Mouse (Mus musculus) heart, postnatal 25 days (tissue): ENCODE data around the gene Tsc22d3. TPM values are rescaled to one million over a fixed set of nuclear protein-coding genes. Genes with fewer than 3 reads are reported as not detected.
"Not testable (repeated sequence)": the region's sequence is repeated elsewhere in the genome, so short reads cannot be mapped to it uniquely, and the experiment has no call there.

ENCODE experiments used
- DNase-seq: peaks from one replicate; pipeline ENCODE4 v3.0.0; 2022; ENCODE audit warnings: low spot score
- intact Hi-C: fragments of 180-260 bp; cut with DNase I; formaldehyde crosslinking; loops from one replicate; pipeline ENCODE4 v1.15.1; 2025
- total RNA-seq, 2 experiments: library from RNA; stranded (reverse); gene quantifications; 2 replicates each; pipeline ENCODE4 v1.2.3; 2021

The Tsc22d3 gene
- total RNA-seq, 2 experiments from 2014 or later = 130 to 184 TPM

- intact Hi-C loops = no loop called here
- no peak for DNase-seq
These were observed 66.2 kb downstream of the Tsc22d3 start for GRCm38 (mm10) chrX:140534306-140534705.

DNA sequence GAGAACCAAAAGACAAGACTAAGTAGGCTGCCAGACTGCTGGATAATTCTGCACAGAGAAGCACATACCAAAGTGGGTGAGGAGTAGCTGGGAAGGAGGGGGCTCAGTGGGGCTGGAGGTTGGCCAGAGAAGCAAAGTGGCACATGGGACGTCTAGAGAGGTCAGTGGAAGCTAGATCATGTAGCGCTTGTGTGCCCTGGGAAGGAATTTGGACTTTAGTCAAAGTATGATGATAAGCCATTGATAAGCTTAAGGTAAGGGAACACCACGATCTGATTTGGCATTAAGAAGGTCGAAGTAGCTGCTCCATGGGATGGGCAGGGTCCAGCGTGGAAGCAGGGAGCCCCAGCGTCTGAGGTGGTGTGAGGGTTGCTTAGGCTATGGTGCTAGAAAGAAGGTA lies 68.1 kb downstream of the Tsc22d3 start:
- no peak for DNase-seq
- intact Hi-C loops = no loop called here

GRCm38 (mm10) chrX:140531356-140531755 lies 69.1 kb downstream of the Tsc22d3 start:
- no peak for DNase-seq
- intact Hi-C loops = no loop called here

GRCm38 (mm10) chrX:140530632-140531031 lies 69.8 kb downstream of the Tsc22d3 start:
- intact Hi-C loops = no loop called here
- no peak for DNase-seq

DNA sequence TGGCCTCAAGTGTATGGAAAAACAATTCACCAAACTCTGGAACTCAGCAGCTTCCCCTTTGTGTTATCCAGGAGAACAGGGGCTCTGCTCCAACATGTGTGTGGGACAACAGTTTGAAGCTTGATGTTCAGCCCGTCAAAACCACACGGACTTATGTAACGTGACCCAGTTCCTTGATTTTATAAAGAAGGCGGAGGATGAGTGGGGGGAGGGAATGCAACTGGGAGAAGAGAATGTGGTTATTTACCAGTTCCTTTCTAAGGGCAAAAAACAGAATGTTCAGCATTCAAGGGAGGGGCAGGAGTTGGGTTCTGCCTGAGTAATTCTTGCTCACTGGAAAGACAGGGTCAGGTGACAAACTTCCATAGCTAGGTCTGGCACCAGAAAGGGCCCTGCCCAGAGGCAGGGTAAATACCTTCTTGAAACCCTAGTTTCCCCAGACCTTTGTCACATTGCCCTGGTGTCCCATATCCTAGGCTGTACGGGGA lies 71.3 kb downstream of the Tsc22d3 start:
- peak; percentile 46 for DNase-seq
- intact Hi-C loops = no loop called here

- DNase-seq = no peak
- intact Hi-C loops = no loop called here
These were observed 73.2 kb downstream of the Tsc22d3 start for GRCm38 (mm10) chrX:140527231-140527630.

GRCm38 (mm10) chrX:140526253-140526618 lies 74.2 kb downstream of the Tsc22d3 start:
- DNase-seq = no peak
- intact Hi-C loops = no loop called here

DNA sequence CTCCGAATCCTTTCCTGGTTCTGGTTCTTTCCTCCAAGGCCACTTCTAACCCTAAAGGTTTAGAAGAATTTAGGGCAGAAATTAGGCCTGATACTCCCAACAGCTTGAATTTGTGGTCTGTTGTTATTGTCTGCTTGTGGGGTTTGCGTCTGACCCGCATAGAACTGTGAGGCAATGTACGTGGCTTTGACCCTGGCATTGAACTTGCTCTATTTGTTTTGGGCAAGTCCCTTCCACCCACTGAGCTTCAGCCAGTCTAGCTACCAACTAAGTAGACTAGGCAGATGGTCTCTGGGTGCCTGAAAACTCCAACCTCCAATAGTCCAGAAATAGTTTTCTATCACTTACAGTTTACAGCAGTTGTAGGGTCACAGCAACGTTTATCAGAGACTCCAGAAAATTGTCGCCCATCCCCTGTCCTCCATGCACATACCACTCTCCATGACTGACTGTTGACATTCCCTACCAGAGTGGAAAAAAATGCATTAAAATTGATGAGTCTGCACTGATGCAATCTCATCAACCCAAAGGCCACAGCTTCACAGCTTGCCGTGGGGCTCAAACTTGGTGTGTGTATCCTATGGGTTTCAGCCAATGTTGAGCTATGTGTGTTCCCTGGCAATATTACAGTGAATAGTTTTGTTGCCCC lies 74.7 kb downstream of the Tsc22d3 start:
- intact Hi-C loops = no loop called here

DNA sequence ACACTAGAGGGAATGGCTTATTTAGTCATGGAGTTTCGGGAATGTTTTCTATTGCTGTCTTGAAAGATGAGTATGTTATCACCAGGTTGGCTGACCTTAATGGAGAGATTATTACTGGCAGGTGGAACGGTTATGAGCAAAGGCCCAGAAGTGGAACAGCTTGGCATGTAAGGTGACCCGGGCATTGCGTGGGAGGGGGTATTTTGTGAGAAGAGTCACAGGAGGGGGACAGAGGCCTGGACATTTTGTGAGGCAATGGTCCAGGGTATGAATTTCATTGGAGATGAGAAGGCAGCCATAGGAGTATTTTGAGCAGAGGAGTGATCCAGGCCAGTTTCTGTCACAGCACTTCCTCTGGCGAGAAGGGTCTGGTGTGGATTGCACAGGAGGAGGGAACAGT lies 76.2 kb downstream of the Tsc22d3 start:
- no peak for DNase-seq
- intact Hi-C loops = no loop called here

More for the DNA sequence above, 74.7 kb downstream of the Tsc22d3 start:
- DNase-seq = no peak

DNA sequence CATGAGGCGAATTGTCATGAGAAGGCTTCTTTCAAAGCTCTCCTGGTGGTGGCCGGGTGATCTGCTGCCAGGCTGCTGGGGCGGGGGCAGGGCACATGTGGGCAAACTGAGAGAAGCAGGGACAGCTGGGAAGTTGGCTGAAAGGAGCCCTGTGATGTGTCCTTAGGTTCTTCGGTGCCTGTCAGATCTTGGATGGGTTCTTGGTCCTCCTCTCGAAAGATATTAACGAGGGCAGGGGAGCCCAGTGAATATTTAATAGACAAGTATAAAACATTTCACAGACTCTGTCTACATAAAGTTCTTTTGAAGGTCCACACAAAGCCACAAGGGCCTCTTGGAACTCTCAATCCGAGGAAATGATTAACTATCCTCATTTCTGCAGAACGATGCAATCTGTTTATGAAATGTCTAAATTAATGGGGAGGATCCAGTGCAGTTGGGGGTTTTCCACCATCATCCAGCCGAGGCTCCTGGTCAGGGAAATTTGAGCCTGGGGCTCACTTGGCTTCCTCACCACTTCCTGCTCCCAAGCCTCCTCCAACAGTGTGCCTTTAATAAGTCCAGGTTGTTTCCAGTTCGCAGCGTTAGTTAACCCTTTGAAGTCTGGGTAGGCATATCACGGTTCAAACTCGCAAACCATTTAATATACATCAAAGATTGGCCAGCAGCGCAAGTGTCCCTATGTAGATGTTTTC lies 78.2 kb downstream of the Tsc22d3 start:
- intact Hi-C loops = no loop called here
- no peak for DNase-seq

GRCm38 (mm10) chrX:140520146-140521102 lies 80.0 kb downstream of the Tsc22d3 start:
- peak; percentile 95 for DNase-seq
- intact Hi-C loops = no loop called here

DNA sequence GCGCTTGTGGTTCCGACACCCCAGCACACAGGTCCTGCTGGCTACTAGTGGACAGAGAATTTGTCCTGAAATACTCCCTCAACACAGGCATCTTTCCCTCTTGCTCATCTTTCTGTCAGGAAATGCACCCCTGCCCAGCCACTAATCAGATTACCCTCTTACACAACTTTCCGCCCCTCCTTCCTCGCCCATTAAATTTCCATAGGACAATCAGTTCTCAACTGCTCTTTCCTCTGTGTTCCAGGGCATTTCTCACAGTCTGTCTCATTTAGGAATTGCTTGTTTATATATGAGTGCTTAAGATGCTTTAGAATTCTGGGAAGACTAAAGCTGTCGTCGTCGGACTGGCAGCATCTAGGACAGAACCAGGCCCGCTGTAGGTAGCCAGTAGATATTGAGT lies 82.1 kb downstream of the Tsc22d3 start:
- no peak for DNase-seq
- intact Hi-C loops = no loop called here

- DNase-seq = peak; percentile 69
- intact Hi-C loops = no loop called here
These were observed 87.1 kb downstream of the Tsc22d3 start for GRCm38 (mm10) chrX:140513379-140513778.

DNA sequence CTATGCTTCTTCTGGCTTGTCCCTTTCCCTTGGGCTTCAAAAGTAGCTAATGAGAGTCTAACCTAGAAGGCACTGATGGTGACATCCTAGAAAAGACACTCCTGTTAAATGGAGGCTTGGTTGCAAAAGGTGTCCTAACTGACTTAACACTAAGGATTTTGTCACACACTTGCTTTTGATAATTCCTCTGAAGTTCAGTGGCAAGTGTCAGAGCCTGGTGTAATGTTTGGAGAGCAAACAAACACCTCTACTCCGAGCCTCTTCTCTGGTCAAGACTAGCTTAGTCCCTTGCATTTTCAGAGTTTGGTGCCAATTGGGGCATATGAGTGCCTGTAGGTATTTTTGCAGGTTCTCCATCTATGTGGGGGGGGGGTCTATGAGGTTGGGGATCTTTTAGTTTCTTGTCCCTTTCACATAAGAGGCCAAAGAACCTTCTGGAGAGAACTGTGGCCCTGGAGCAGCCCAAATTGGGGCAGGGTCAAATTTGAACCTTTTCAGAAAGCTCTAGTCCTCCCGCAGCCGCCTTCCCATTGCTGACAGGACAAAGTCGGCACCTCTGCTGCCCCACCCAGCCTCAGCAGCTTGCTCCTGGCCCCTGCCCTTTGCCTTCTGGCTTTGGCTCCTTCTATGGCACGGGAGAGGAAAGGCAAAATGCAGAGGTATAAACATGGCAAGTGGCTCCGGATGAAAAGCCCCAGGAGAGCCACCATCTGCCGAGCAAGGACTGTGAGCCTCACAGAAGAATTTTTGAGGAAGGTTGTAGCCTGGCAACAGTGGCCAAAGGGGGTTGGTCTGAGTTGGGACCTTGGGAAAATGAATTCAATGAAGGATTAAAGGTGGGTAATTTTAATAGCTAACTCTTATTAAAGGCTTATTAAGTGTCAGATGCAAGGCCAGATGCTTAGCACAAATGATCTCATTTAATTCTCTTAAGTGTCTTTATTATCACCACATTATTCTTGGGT lies 88.5 kb downstream of the Tsc22d3 start:
- intact Hi-C loops = no loop called here
- no peak for DNase-seq

DNA sequence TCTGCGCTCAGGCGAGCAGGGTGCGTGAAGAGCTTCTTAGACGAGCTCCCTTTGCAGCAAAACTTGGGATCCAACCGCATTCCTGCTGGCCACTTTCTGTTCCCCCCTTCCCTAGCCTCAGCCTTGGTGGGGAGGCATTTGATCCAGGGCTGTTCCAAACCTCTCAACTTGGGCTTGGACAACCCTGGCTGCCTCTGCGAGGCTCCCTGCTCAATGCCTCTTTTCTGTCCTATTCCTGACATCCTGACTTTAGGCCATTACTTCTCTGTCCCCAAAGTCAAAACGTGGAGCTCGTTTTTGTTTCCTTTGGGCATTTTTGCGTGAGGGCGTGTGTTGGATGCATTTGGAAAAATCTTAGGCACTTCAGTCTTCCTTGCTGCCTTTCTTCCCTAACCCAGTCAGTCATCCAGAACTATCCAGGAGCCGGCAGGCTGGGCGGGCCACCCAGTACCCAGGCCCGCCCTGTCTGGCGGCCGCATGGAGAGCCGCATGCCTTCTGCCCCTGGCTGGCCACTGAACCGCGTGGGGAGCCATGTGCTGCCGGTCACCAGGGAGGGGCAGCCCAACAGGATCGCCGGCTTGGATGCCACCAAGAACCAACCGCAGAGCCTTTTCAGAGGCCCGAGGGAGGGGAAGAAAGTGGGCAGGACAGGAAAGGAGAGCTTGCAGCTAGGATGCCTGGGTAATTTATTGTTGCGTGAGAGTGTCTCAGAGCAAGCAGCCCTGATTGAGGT lies 89.6 kb downstream of the Tsc22d3 start:
- peak; percentile 87 for DNase-seq
- intact Hi-C loops = no loop called here

DNA sequence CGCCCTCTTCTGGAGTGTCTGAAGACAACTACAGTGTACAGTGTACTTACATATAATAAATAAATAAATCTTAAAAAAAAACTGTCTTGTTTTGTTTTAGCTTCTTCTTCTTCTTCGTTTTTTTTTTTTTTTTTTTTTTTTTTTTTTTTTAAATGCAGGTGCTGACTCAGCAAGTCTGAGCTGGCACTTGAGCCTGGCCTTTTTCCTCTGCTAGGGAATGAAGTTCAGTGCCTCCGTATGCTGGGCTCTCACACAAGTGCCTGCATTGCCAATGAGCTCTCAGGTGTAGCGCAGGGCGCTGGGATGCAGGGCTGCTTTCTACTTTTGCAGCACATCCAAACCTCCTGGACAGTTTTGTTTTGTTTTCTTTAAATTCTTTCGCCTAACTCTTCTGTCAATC lies 90.6 kb downstream of the Tsc22d3 start:
- no peak for DNase-seq
- intact Hi-C loops = no loop called here

- DNase-seq, intact Hi-C loops: not testable (repeated sequence)
These were observed 91.7 kb downstream of the Tsc22d3 start for GRCm38 (mm10) chrX:140508791-140509190.

DNA sequence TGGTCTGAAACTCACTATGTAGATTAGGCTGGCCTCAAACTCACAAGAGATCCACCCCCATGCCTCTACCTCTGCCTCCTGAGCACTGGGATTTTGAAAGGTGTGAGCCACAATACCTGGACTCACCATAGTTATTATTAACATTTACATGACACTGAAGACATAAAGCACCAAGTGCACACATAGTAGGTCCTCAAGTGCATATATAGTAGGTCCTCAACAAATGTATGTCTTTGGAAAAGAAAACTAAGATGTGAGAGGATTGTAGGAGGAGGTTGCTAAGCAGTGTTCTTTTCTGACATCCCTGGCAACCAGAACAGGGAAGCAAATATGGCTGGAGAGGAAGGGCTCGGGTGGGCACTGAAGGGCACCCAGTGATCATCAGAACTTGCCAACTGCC lies 93.1 kb downstream of the Tsc22d3 start:
- intact Hi-C loops = no loop called here
- DNase-seq = no peak
